Mouse (Mus musculus) gastrocnemius, postnatal 25 days (tissue): ENCODE measurements around the gene Sebox. TPM values are rescaled to one million over a fixed set of nuclear protein-coding genes. Genes with fewer than 3 reads are reported as not detected.

ENCODE experiments used
- DNase-seq: peaks from one replicate; pipeline ENCODE4 v3.0.0; 2022
- long read RNA-seq, 2 experiments: library from polyadenylated mRNA; stranded (forward); transcript quantifications; one replicate each; pipeline ENCODE4 v2.0.0; 2021
- total RNA-seq, 2 experiments: library from RNA; stranded (reverse); gene quantifications; 1 replicate in 1 of 2; 2 replicates in 1 of 2; pipeline ENCODE4 v1.2.3; 2021

Gene Sebox
- not detected for total RNA-seq
- long read RNA-seq, experiment 1: 0 reads
- long read RNA-seq, experiment 2: 0 reads

GRCm38 (mm10) chr11:78502909-78503650 lies at the start of gene Sebox:
Gene Sebox (plus strand): TSS chr11:78503447.
- DNase-seq: no peak

GRCm38 (mm10) chr11:78453675-78454074 lies 49.6 kb upstream of the Sebox start:
- no peak for DNase-seq

GRCm38 (mm10) chr11:78454276-78454675 lies 49.0 kb upstream of the Sebox start:
- no peak for DNase-seq

GRCm38 (mm10) chr11:78455308-78455707 lies 47.9 kb upstream of the Sebox start:
- no peak for DNase-seq

- no peak for DNase-seq
Measured at GRCm38 (mm10) chr11:78458740-78459139, 44.5 kb upstream of the Sebox start.

- no peak for DNase-seq
Measured at GRCm38 (mm10) chr11:78461894-78462293, 41.4 kb upstream of the Sebox start.

GRCm38 (mm10) chr11:78462669-78463068 lies 40.6 kb upstream of the Sebox start:
- no peak for DNase-seq

- DNase-seq: no peak
Measured at GRCm38 (mm10) chr11:78463286-78464036, 39.8 kb upstream of the Sebox start.

- DNase-seq: no peak
Measured at GRCm38 (mm10) chr11:78465116-78465515, 38.1 kb upstream of the Sebox start.

GRCm38 (mm10) chr11:78465568-78466180 lies 37.6 kb upstream of the Sebox start, which contains the start of gene Slc46a1:
Gene Slc46a1 (plus strand): TSS chr11:78465697.
- peak; percentile 86 for DNase-seq

GRCm38 (mm10) chr11:78466242-78466912 lies 36.9 kb upstream of the Sebox start:
- DNase-seq: no peak

- no peak for DNase-seq
Measured at GRCm38 (mm10) chr11:78467515-78467914, 35.7 kb upstream of the Sebox start.

GRCm38 (mm10) chr11:78467932-78468331 lies 35.3 kb upstream of the Sebox start:
- no peak for DNase-seq

- DNase-seq: no peak
Measured at GRCm38 (mm10) chr11:78471326-78472103, 31.7 kb upstream of the Sebox start.

GRCm38 (mm10) chr11:78475289-78475688 lies 28.0 kb upstream of the Sebox start:
- DNase-seq: no peak

- DNase-seq: no peak
Measured at GRCm38 (mm10) chr11:78483639-78484038, 19.6 kb upstream of the Sebox start.

GRCm38 (mm10) chr11:78488168-78488567 lies 15.1 kb upstream of the Sebox start:
- DNase-seq: peak; percentile 20

- no peak for DNase-seq
Measured at GRCm38 (mm10) chr11:78490781-78491241, 12.4 kb upstream of the Sebox start.

GRCm38 (mm10) chr11:78495904-78496303 lies 7.3 kb upstream of the Sebox start:
- no peak for DNase-seq

- DNase-seq: peak; percentile 18
Measured at GRCm38 (mm10) chr11:78497071-78497541, 6.1 kb upstream of the Sebox start.
